ENCODE assay signal across 16 mouse cellular contexts in the genomic region with DNA sequence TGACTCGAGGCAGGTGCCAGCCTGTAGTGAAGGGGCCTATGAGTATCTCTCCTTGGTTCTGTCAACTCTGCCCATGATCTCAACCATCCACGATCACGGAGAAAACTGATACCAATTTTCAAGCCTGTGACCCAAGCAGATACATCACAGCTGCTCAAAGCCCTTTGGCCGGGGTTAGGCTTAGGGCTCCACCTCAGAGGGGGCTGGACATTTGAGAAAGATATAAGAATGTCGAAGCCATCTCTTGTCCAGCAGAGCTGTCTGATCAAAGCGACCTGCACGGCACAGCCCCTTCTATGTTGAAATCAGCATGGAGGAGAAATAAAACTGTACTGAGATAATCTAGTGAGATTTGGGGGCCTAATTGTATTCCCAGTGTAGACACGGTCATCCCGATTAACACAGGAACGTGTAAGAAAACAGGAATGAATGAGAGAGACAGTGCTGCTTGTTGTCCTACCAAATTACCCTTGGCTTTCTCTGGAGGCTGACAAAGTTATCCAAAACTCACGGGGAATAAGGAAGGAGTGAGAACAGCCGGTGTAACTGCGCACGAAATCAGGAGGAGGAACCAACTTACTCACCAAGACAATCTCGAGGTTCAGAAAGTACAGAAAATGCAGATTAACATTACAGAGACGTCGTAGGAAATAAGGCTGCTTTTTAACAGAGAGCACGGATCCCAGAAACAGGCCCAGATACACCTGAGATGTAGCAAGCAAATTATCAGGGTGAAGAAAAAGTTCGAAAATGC.
"Had no signal": no experiment of that assay in that cellular context is flagged by ENCODE, and none has a peak within 500 bp of the region (broad histone marks: within the 10 kb centered on the region; RNA-seq: fewer than 3 reads in every experiment).

No protein-coding gene starts in this region.

- H3K36me3 ChIP-seq: limb, embryonic 10.5 days; limb, embryonic 13.5 days; liver, embryonic 12.5 days; liver, embryonic 15.5 days; lung, embryonic 15.5 days; midbrain, embryonic 12.5 days; midbrain, embryonic 15.5 days; neural tube, embryonic 13.5 days had no signal

- ATAC-seq: liver, embryonic 12.5 days; midbrain, embryonic 15.5 days had no signal

- H3K4me1 ChIP-seq: midbrain, embryonic 15.5 days; neural tube, embryonic 13.5 days had no signal

- DNase-seq: kidney, adult 2 months; layer of hippocampus, adult 9-11 months; liver; retina, postnatal 1 day; right cerebral cortex, postnatal 4 days had no signal

- H3K27me3 ChIP-seq: limb, embryonic 13.5 days; liver, embryonic 15.5 days; lung, embryonic 15.5 days; midbrain, embryonic 12.5 days; midbrain, embryonic 15.5 days; neural tube, embryonic 13.5 days had no signal

- H3K27ac ChIP-seq: kidney, postnatal 0 days; layer of hippocampus, adult 2 months; limb, embryonic 10.5 days; limb, embryonic 13.5 days; liver, embryonic 12.5 days; liver, embryonic 15.5 days; lung, embryonic 15.5 days; macrophage; midbrain, embryonic 12.5 days; midbrain, embryonic 15.5 days; neural tube, embryonic 13.5 days had no signal

- H3K4me3 ChIP-seq: layer of hippocampus, adult 2 months; limb, embryonic 10.5 days; limb, embryonic 13.5 days; liver, embryonic 12.5 days; liver, embryonic 15.5 days; lung, embryonic 15.5 days; midbrain, embryonic 12.5 days; midbrain, embryonic 15.5 days; neural tube, embryonic 13.5 days had no signal
